Mouse (Mus musculus) stomach, postnatal 0 days (tissue): ENCODE results near the gene Rxrg. TPM values are rescaled to one million over a fixed set of nuclear protein-coding genes. Genes with fewer than 3 reads are reported as not detected.
A peak's percentile ranks its signal among the peaks of the same experiment; 100 is the strongest.

Experiments used
- ATAC-seq: fragments of 200-750 bp; cut with Nextera tagmentation; 2 replicates; pipeline ENCODE4 v1.8.0; 2017; ENCODE audit not compliant: low FRiP score, low TSS enrichment
- DNase-seq: peaks from one replicate; pipeline ENCODE4 v3.0.0-alpha.2; 2016; ENCODE audit warnings: low spot score
- H3K27ac ChIP-seq: fragments of 300-500 bp; sonication (generic); replicated peaks from 2 replicates; pipeline ENCODE4 v1.5.1; 2014; ENCODE audit warnings: mild to moderate bottlenecking, control low read depth
- H3K27me3 ChIP-seq: fragments of 300-500 bp; sonication (generic); 2 replicates; pipeline ENCODE4 v1.6.1; 2014; ENCODE audit warnings: low read length; ENCODE audit not compliant: control insufficient read depth, insufficient read depth
- H3K36me3 ChIP-seq: fragments of 300-500 bp; sonication (generic); 2 replicates; pipeline ENCODE4 v1.6.1; 2014; ENCODE audit warnings: low read length, mixed read lengths; ENCODE audit not compliant: control insufficient read depth, insufficient read depth
- H3K4me1 ChIP-seq: fragments of 300-500 bp; sonication (generic); replicated peaks from 2 replicates; pipeline ENCODE4 v1.6.1; 2014; ENCODE audit warnings: antibody characterized with exemption; ENCODE audit not compliant: control insufficient read depth, insufficient read depth
- H3K4me2 ChIP-seq: fragments of 300-500 bp; sonication (generic); replicated peaks from 2 replicates; pipeline ENCODE4 v1.6.1; 2014; ENCODE audit warnings: low read depth, mild to moderate bottlenecking, control low read depth, moderate library complexity
- H3K4me3 ChIP-seq: fragments of 300-500 bp; sonication (generic); 2 replicates; pipeline ENCODE4 v1.5.1; 2014; ENCODE audit warnings: low read depth, low read length, control low read depth
- H3K9ac ChIP-seq: fragments of 300-500 bp; sonication (generic); 2 replicates; pipeline ENCODE4 v1.6.1; 2014; ENCODE audit warnings: mild to moderate bottlenecking, low read length, control low read depth, mixed read lengths
- H3K9me3 ChIP-seq: fragments of 300-500 bp; sonication (generic); 2 replicates; pipeline ENCODE4 v1.6.1; 2016; ENCODE audit warnings: low read length; ENCODE audit not compliant: control insufficient read depth
- CTCF ChIP-seq: IDR thresholded peaks from 2 replicates; pipeline ENCODE4 v1.5.1; 2016; ENCODE audit warnings: antibody characterized with exemption, low read depth, mild to moderate bottlenecking, moderate library complexity
- EP300 ChIP-seq: optimal IDR thresholded peaks from 2 replicates; pipeline ENCODE3; 2016; ENCODE audit warnings: antibody characterized with exemption
- WGBS: fragments of 180-500 bp; shearing (Covaris S2); extraction: QIAGEN DNeasy Blood & Tissue Kit; methylation state at CpG from one replicate; pipeline ENCODE4 v1.1.7; 2014; 5-methylcytosine and 5-hydroxymethylcytosine counted together
- polyA plus RNA-seq: library from polyadenylated mRNA; unstranded; fragments of >200 nt; fragmentation: Nextera tagmentation; extraction: Ambion mirVana; gene quantifications from 2 replicates; pipeline ENCODE4 v1.2.1, GENCODE M21; 2015

Gene Rxrg
- polyA plus RNA-seq, 1 experiment from 2014 or later, result 0.52 TPM

DNA sequence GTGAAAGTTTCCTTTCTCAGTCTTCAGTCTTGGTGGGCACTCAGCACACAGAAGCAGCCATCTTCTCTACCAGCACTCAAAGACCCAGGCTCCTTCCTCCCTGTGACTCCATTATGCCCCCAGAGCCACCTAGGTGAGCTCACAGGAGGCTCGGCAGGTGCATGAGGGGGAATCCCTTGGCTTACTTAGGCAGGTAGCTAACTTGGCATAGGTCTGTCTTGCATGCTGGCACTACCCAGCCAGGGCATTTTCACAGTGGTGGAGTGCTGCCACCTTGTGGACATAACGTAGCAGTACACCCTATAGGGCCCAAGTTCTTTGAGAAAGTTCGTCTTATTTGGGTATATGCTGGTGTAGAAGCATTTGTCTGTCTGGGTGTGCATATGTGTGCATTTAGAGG, 38.8 kb downstream of the Rxrg start:
- Histone ChIP-seq H3K9me3 (no peaks in the 10 kb centered on the region), H3K36me3 (no peaks in the 10 kb centered on the region), H3K4me2 (no peak overlapping the region), H3K4me3 (no peak overlapping the region), H3K4me1 (no peaks in the 10 kb centered on the region), H3K27me3 (no peaks in the 10 kb centered on the region), H3K9ac (no peak overlapping the region), H3K27ac (no peak overlapping the region)
- no peak for ATAC-seq
- DNase-seq, result peak; percentile 68
- TF ChIP-seq CTCF, result peak; percentile 97
- TF ChIP-seq EP300, result no peak
- 13% methylated on average over 3 of the region's 3 CpGs for WGBS

DNA sequence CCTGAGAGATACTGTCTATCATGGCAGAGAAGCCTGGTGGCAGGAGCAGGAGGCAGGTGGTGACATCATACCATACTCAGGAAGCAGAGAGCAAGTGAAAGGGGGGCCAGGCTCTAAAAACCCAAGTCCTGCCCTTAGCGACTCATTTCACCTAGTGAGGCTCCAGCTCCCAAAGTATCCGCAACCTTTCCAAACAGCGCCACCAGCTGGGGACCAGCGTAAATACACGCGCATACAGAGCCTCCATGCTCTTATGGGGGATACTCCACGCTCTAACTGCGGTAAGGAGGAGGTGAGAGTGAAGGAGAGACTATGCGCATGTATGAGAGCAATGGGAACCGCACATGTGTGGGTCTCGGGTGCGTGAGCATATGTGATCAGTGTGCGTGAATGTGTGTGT, 39.9 kb downstream of the Rxrg start:
- Histone ChIP-seq H3K4me1 (no peaks in the 10 kb centered on the region), H3K4me2 (no peak overlapping the region), H3K9me3 (no peaks in the 10 kb centered on the region), H3K9ac (no peak overlapping the region), H3K4me3 (no peak overlapping the region), H3K27ac (no peak overlapping the region), H3K36me3 (no peaks in the 10 kb centered on the region), H3K27me3 (no peaks in the 10 kb centered on the region)
- DNase-seq (peak; percentile 54), ATAC-seq (no peak)
- WGBS, result 33% methylated on average over 13 of the region's 13 CpGs
- TF ChIP-seq EP300 (no peak), CTCF (peak; percentile 72)

- no peak for ATAC-seq
- 70% methylated on average over 9 of the region's 9 CpGs for WGBS
- DNase-seq, result no peak
- Histone ChIP-seq H3K4me2 (no peak overlapping the region), H3K27me3 (no peaks in the 10 kb centered on the region), H3K4me1 (no peaks in the 10 kb centered on the region), H3K9ac (no peak overlapping the region), H3K9me3 (no peaks in the 10 kb centered on the region), H3K36me3 (no peaks in the 10 kb centered on the region), H3K27ac (no peak overlapping the region), H3K4me3 (no peak overlapping the region)
- TF ChIP-seq EP300, result no peak
- no peak for TF ChIP-seq CTCF
Observed at GRCm38 (mm10) chr1:167638901-167639300, 40.7 kb downstream of the Rxrg start.

DNA sequence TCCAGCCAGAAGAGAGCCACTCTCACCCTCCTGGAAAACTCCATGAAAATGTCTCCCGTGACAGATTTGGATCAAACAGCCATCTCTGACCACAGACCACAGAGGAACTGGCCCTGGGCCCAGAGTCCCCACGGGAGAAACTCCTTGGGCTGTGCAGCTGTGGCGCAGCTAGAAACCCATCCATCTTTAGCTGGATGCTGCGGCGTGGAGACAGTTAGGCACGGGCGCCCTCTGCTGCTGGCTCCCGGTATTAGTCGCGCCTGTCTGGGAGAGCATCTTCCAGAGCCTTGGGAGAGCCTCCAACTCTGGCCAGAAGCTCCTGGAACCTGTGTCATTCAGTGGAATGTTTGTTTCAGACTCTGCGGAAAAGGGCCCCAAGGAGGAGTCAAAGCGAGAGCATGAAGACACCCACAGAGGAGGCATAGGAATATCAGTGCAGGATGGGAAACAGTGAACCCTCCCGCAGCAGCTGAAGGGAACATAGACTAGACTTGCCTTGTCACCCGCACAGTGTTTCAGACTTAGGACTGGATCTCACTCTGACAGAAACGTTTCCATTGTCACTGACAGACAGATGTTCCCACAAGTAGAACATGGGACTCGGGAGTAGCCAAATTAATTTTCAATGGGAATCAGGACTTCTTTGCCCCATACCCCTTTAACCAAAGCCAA, 46.8 kb downstream of the Rxrg start:
- no peaks in the 10 kb centered on the region for H3K27me3 ChIP-seq
- no peak overlapping the region for H3K4me3 ChIP-seq
- no peak overlapping the region for H3K27ac ChIP-seq
- ATAC-seq, result peak; percentile 72; the same call in 1 of the 2 replicates
- no peaks in the 10 kb centered on the region for H3K9me3 ChIP-seq
- peak; percentile 82 for DNase-seq
- H3K4me1 ChIP-seq, result no peaks in the 10 kb centered on the region
- TF ChIP-seq EP300 (no peak), CTCF (peak; percentile 91)
- 16% methylated on average over 16 of the region's 16 CpGs for WGBS
- no peaks in the 10 kb centered on the region for H3K36me3 ChIP-seq
- no peak overlapping the region for H3K4me2 ChIP-seq
- no peak overlapping the region for H3K9ac ChIP-seq

DNA sequence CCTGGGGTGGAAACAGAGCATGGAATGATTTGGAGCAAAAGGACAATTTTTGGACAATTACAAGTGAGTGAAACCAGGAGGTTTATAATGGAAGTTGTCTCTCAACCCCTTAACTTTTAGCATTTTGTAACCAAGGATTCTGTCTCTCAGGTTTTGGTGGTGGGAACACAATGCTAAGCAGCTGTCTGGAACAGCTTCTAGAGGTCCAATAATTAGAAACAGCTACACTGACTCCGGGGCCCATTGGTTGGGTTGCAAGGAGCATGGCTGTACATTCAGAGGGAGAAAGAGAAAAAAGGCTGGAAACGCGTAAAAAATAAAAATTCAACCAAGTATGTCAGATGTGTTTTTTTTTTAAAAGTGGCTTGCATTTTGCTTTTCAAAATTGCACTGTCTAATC, 50.5 kb downstream of the Rxrg start:
- H3K36me3 ChIP-seq, result no peaks in the 10 kb centered on the region
- no peaks in the 10 kb centered on the region for H3K4me1 ChIP-seq
- no peak overlapping the region for H3K4me2 ChIP-seq
- H3K9ac ChIP-seq, result no peak overlapping the region
- H3K27ac ChIP-seq, result no peak overlapping the region
- H3K27me3 ChIP-seq, result no peaks in the 10 kb centered on the region
- no peak overlapping the region for H3K4me3 ChIP-seq
- H3K9me3 ChIP-seq, result no peaks in the 10 kb centered on the region
- ATAC-seq (no peak), DNase-seq (no peak)
- 91% methylated on average over 3 of the region's 3 CpGs for whole genome bisulfite sequencing
- TF ChIP-seq CTCF (no peak), EP300 (no peak)

- WGBS, result 71% methylated on average over 11 of the region's 11 CpGs
- Histone ChIP-seq H3K27me3 (no peaks in the 10 kb centered on the region), H3K4me2 (no peak overlapping the region), H3K4me3 (no peak overlapping the region), H3K4me1 (no peaks in the 10 kb centered on the region), H3K9ac (no peak overlapping the region), H3K27ac (no peak overlapping the region), H3K36me3 (no peaks in the 10 kb centered on the region), H3K9me3 (no peaks in the 10 kb centered on the region)
- DNase-seq, result no peak
- no peak for ATAC-seq
- TF ChIP-seq EP300, result no peak
- no peak for TF ChIP-seq CTCF
Observed at GRCm38 (mm10) chr1:167649122-167649633, 51.0 kb downstream of the Rxrg start.
